Mouse (Mus musculus) olfactory bulb, adult 2 months (tissue): Measurements from ENCODE around the gene Fndc7.

ENCODE experiments used
- CTCF ChIP-seq: fragments of 200-500 bp; IDR thresholded peaks from 2 replicates; pipeline ENCODE4 v1.5.1; 2012; ENCODE audit warnings: low read depth, mild to moderate bottlenecking, low read length, moderate library complexity; ENCODE audit not compliant: insufficient read depth
- POLR2A ChIP-seq: fragments of 200-500 bp; IDR thresholded peaks from 2 replicates; pipeline ENCODE4 v1.6.1; 2012; ENCODE audit warnings: mild to moderate bottlenecking, low read depth, low read length, moderate library complexity; ENCODE audit not compliant: insufficient read depth

DNA sequence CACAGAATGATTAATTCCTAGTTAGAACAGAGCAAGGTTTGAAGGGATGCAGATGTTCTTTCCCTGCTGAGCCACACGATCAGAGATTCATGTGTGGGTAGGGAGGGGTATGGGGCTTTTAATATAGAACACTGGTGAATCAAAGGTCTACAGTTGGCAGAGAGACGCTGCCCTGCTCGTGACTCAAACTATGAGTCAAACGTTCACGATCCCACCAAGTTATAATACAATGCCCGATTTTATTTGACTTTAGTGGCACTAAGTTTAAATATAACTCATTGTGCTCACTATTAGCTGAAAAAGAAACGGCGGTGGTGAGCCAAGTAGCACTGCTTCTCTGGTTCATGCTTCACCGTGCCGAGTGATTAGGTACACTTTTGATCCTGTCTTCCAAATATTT, 26.7 kb downstream of the Fndc7 start:
- TF ChIP-seq CTCF: no peak
- no peak for TF ChIP-seq POLR2A
